Mouse (Mus musculus) gastrocnemius, postnatal 14 days (tissue): Measurements from ENCODE around the gene Pgrmc2. TPM values are rescaled to one million over a fixed set of nuclear protein-coding genes. Genes with fewer than 3 reads are reported as not detected.

Experiments
- DNase-seq: peaks from one replicate; pipeline ENCODE4 v3.0.0; 2021; ENCODE audit warnings: mixed read lengths
- intact Hi-C: fragments of 180-260 bp; cut with DNase I; formaldehyde crosslinking; loops from one replicate; pipeline ENCODE4 v1.15.1; 2025; ENCODE audit warnings: low total_unique reads
- long read RNA-seq, 2 experiments: library from polyadenylated mRNA; stranded (forward); transcript quantifications; one replicate each; pipeline ENCODE4 v2.0.0; 2021
- total RNA-seq, 2 experiments: library from RNA; stranded (reverse); gene quantifications; 2 replicates each; pipeline ENCODE4 v1.2.3; 2021

Pgrmc2 gene
- total RNA-seq = 10 to 100 TPM; 18.3 to 21.8 TPM
- long read RNA-seq, experiment 1, transcript Pgrmc2-201 (3 exons, 3,007 nt) = major isoform, 24 of 28 reads
- long read RNA-seq, experiment 1, partial matches to known transcripts = 0 of 28 reads
- long read RNA-seq, experiment 1, other reads (novel, unspliced or antisense) = 4 of 28 reads
- long read RNA-seq, experiment 2, transcript Pgrmc2-201 (3 exons, 3,007 nt) = major isoform, 21 of 27 reads
- long read RNA-seq, experiment 2, partial matches to known transcripts = 0 of 27 reads
- long read RNA-seq, experiment 2, other reads (novel, unspliced or antisense) = 5 of 27 reads

- intact Hi-C loops = no loop called here
- peak; percentile 98 for DNase-seq
These were observed at the start of gene Pgrmc2 for GRCm38 (mm10) chr3:41082885-41083789. Pgrmc2 (minus strand) TSS chr3:41083046.

- intact Hi-C loops = no loop called here
- no peak for DNase-seq
These were observed 41.1 kb upstream of the Pgrmc2 start for GRCm38 (mm10) chr3:41124000-41124294.

- intact Hi-C loops = no loop called here
- DNase-seq = no peak
These were observed 40.5 kb upstream of the Pgrmc2 start for GRCm38 (mm10) chr3:41123190-41123999.

DNA sequence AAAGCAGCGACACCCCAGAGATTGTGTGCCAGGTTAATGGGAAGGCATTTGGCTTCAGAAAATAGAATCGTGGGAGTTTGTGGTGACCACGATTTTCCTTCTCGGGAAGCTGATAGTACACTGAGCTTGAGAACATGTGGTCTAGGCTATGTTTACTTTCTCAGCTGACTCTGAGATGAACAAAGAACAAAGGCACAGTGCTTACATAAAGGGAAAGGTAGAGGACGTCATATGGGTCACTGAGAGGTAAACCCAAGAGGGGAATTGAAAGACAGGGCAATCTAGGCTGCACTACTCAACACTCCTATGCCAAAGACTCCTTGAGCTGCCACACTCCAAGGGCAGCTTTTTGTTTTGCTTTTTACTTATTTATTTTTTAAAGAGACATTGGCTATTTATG, 35.3 kb upstream of the Pgrmc2 start:
- intact Hi-C loops = no loop called here
- DNase-seq = no peak

GRCm38 (mm10) chr3:41117447-41117846, 34.6 kb upstream of the Pgrmc2 start:
- DNase-seq = no peak
- intact Hi-C loops = no loop called here

GRCm38 (mm10) chr3:41113186-41113585, 30.3 kb upstream of the Pgrmc2 start:
- intact Hi-C loops = no loop called here
- no peak for DNase-seq

DNA sequence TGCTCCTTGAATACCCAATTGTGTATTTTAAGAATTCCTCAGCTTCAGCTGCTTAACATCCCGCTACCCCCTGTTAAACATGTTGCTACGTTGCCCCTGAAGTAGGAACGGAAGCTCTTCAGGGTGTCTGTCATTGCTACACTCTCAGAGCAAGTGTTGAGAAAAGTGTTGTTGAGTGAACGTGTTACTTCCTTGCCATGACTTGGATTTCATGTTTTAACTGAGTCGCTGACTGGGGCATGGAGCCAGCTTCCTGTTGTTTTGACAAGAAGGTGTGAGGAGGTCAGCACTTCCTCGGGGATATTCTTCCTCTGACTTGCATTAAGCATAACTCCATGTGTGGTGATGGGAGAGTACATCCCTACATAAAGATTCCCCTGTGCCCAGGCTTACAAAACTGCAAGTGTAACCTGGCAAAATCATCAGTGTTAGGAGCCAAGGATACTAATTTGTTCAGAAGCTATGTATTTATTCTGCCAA, 25.5 kb upstream of the Pgrmc2 start:
- DNase-seq = peak; percentile 9
- intact Hi-C loops = no loop called here

- DNase-seq = no peak
- intact Hi-C loops = no loop called here
These were observed 24.9 kb upstream of the Pgrmc2 start for GRCm38 (mm10) chr3:41107600-41108305.

DNA sequence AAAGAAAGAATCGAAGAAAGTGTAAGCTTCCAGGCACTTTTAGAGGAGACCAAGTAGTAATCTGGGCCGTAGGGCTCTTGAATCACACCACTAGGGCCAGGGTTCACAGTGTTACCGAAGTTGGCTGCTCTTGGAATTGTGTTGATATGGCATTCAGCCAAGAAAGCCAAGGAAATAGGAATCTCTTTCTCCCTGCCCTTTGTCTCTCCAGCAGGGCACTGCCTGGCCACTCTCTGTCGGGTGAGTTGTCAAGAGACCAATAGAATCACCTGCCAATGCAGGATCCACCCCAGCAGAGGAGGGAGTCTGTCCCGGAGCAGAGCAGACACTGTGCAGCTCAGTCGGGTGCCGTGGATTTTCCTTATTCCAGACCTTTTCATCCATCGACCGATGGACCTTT, 19.1 kb upstream of the Pgrmc2 start:
- DNase-seq = no peak
- intact Hi-C loops = no loop called here

GRCm38 (mm10) chr3:41100157-41100556, 17.3 kb upstream of the Pgrmc2 start:
- intact Hi-C loops = no loop called here
- DNase-seq = no peak

DNA sequence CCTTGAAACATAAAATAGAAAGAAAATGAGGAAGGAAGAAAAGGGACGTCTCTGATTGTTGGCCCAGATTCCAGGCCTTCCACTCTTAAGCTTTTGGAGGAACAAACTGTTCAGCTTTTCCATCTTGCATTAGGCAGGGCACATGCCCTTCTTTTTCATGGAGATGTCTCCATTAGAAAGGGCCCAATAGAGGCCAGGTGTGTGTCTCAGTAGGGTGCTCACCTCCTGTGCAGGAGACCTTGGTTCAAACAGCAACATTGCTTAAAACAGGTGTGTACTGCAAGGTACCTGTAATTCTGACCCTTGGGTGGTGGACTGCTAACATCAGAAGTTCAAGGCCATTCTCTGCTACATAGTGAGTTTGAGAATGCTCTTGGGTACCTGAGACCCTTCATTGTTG, 16.8 kb upstream of the Pgrmc2 start:
- intact Hi-C loops = no loop called here
- DNase-seq = no peak

DNA sequence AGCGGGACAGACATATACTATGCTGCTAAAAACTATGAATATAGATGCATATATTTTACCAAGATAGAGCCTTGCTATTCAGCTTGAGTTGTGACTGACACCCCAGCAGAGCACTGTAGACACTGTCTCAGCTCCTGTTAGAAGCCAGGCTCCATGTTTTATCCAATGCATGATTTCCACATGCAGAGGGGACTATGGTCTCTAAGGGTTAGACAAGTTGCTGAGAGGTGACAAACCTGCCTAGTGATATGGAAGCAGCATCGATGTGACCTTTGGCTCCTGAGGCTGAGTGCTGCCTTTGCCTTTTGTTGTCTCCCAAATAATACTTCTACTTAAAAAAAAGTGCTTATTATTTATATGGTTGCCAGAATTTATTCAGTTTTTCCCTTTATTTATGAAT, 10.4 kb upstream of the Pgrmc2 start:
- DNase-seq = no peak
- intact Hi-C loops = no loop called here

GRCm38 (mm10) chr3:41092311-41092710, 9.5 kb upstream of the Pgrmc2 start:
- intact Hi-C loops = no loop called here
- DNase-seq = no peak

- intact Hi-C loops = no loop called here
- DNase-seq = no peak
These were observed 8.0 kb upstream of the Pgrmc2 start for GRCm38 (mm10) chr3:41090839-41091238.

- DNase-seq = no peak
- intact Hi-C loops = no loop called here
These were observed 4.2 kb upstream of the Pgrmc2 start for GRCm38 (mm10) chr3:41087071-41087470.

DNA sequence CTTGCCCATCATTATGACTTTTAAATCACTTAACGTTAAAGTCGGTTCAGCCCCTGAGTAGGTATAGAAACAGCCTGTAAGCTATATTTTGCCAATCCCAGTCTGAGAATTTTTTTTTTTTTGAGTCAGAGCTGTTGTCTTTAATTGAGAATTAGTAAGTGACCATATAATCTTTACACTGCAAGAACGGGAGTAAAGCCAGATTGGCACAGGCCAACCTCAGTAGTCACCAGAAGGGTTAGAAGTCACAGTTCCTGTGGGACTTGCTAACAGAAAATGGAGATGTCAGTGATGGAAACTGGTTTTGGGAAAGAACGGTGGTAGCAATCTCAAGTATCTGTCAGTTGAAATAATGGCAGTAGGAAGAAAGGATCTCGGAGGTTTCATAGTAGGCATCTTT, 1.6 kb upstream of the Pgrmc2 start:
- intact Hi-C loops = no loop called here
- DNase-seq = no peak

- DNase-seq = no peak
- intact Hi-C loops = no loop called here
These were observed 905 bp upstream of the Pgrmc2 start for GRCm38 (mm10) chr3:41083790-41084112.

DNA sequence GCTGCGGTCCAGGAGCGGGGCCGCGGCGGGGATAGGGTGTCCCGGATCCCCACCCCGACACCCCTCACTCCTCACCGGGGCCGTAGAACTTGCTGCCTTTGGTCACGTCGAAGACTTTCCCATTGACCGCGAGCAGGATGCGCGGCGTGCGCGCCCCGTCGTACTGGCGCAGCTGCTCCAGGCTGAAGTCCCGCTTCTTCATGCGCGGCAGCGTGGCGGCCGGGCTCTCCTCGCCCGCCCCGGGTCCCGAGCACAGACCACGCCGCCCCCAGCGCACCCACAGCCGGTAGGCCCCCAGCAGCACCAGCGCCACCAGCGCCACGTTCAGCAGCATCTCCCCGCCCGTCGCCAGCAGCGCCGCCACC, 344 bp downstream of the Pgrmc2 start:
- intact Hi-C loops = no loop called here
- DNase-seq = no peak

DNA sequence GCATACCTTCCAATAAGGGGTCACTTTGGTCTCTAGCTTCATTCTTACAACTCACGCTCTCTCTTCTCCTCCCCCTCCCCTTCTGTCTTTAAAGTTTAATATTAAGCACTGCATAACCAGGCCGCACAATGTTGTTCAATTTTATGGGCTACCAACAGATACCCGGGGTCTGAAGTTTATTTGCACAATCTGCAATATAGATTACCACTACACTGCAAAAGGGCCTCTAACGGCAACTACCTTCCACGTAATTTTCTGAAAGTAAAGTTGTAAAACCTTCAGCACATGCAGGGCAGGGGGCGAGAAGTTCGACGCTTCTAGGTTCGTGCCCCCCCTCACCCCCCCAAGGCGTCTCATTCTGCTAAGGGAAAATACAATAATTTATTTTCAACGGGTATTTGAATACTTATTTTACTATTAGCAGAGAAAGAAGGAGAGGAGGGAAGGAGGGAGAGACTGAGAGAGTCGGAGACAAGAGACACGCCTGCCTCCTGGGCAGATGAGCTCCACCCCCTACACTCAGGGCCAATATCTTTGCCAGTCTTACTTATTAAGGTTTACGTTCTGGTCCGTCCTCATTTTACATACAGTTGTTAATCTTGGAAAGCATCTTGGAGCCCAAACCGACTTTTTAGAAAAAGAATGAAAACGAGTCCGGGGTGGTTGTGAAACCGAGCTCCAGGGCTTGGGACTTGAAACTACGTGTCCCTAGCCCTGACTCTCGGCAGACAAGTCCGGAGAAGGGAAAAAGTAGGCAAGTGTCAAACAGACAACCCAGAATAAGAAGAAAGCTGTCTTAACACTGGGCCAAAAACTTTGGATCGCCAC, 1.2 kb downstream of the Pgrmc2 start:
- intact Hi-C loops = no loop called here
- no peak for DNase-seq
